Mouse (Mus musculus) CD8-positive naive resting alpha-beta T cell, adult 2 months (primary cell): ENCODE measurements at regions not wholly inside any gene's neighbourhood (a gene's known extent, or its start where the extent isn't known, plus 50 kb on each side); places are given as distances from the start of the nearest gene placed in this dataset.

Source experiments
- DNase-seq, 2 experiments: peaks; one replicate each; pipeline ENCODE4 v3.0.0; 2022; ENCODE audit warnings: low read depth in 2 of 2, low spot score in 2 of 2

GRCm38 (mm10) chr7:35859601-35860000, 56.8 kb upstream of the Zfp507 start:
- no peak for DNase-seq

- DNase-seq = no peak
Measured at GRCm38 (mm10) chr7:35857693-35858092, 54.9 kb upstream of the Zfp507 start.
